Mouse (Mus musculus): Measurements from ENCODE around the gene Mthfd1l.

The Mthfd1l gene

GRCm38 (mm10) chr10:4153031-4153430 lies 180.1 kb downstream of the Mthfd1l start:
- DNase-seq (ENCODE audit: low read depth, low spot score): no peak

- no peak for DNase-seq (ENCODE audit: low read depth, low spot score)
These were observed 181.1 kb downstream of the Mthfd1l start for GRCm38 (mm10) chr10:4154035-4154434.

- no peak for DNase-seq (ENCODE audit: low read depth, low spot score)
These were observed 182.6 kb downstream of the Mthfd1l start for GRCm38 (mm10) chr10:4155521-4155920.

- DNase-seq (ENCODE audit: low read depth, low spot score): no peak
These were observed 185.6 kb downstream of the Mthfd1l start for GRCm38 (mm10) chr10:4158533-4158932.

GRCm38 (mm10) chr10:4159541-4160090 lies 186.7 kb downstream of the Mthfd1l start:
- DNase-seq (ENCODE audit: low read depth, low spot score): no peak

- DNase-seq (ENCODE audit: low read depth, low spot score): no peak
These were observed 187.4 kb downstream of the Mthfd1l start for GRCm38 (mm10) chr10:4160242-4160785.

- DNase-seq (ENCODE audit: low read depth, low spot score): no peak
These were observed 189.1 kb downstream of the Mthfd1l start for GRCm38 (mm10) chr10:4162049-4162448.

GRCm38 (mm10) chr10:4162976-4163375 lies 190.1 kb downstream of the Mthfd1l start:
- DNase-seq (ENCODE audit: low read depth, low spot score): no peak

GRCm38 (mm10) chr10:4164681-4165080 lies 191.8 kb downstream of the Mthfd1l start:
- DNase-seq (ENCODE audit: low read depth, low spot score): no peak

GRCm38 (mm10) chr10:4168222-4168798 lies 195.4 kb downstream of the Mthfd1l start:
- no peak for DNase-seq (ENCODE audit: low read depth, low spot score)

- no peak for DNase-seq (ENCODE audit: low read depth, low spot score)
These were observed 201.3 kb downstream of the Mthfd1l start for GRCm38 (mm10) chr10:4174229-4174628.

- no peak for DNase-seq (ENCODE audit: low read depth, low spot score)
These were observed 201.8 kb downstream of the Mthfd1l start for GRCm38 (mm10) chr10:4174717-4175116.

GRCm38 (mm10) chr10:4177285-4177684 lies 204.4 kb downstream of the Mthfd1l start:
- no peak for DNase-seq (ENCODE audit: low read depth, low spot score)

- no peak for DNase-seq (ENCODE audit: low read depth, low spot score)
These were observed 206.3 kb downstream of the Mthfd1l start for GRCm38 (mm10) chr10:4179049-4179790.

- no peak for DNase-seq (ENCODE audit: low read depth, low spot score)
These were observed 209.0 kb downstream of the Mthfd1l start for GRCm38 (mm10) chr10:4181953-4182352.

- no peak for DNase-seq (ENCODE audit: low read depth, low spot score)
These were observed 209.5 kb downstream of the Mthfd1l start for GRCm38 (mm10) chr10:4182406-4182805.

- DNase-seq (ENCODE audit: low read depth, low spot score): no peak
These were observed 215.9 kb downstream of the Mthfd1l start for GRCm38 (mm10) chr10:4188614-4189402.

- no peak for DNase-seq (ENCODE audit: low read depth, low spot score)
These were observed 216.5 kb downstream of the Mthfd1l start for GRCm38 (mm10) chr10:4189422-4189821.

GRCm38 (mm10) chr10:4198978-4199377 lies 226.1 kb downstream of the Mthfd1l start:
- DNase-seq (ENCODE audit: low read depth, low spot score): no peak

GRCm38 (mm10) chr10:4199926-4200325 lies 227.0 kb downstream of the Mthfd1l start:
- DNase-seq (ENCODE audit: low read depth, low spot score): no peak

GRCm38 (mm10) chr10:4200546-4201104 lies 227.7 kb downstream of the Mthfd1l start:
- DNase-seq (ENCODE audit: low read depth, low spot score): no peak

GRCm38 (mm10) chr10:4201141-4201540 lies 228.2 kb downstream of the Mthfd1l start:
- no peak for DNase-seq (ENCODE audit: low read depth, low spot score)

Data from brain, embryonic 18.5 days (tissue).